Mouse (Mus musculus) neural tube, embryonic 15.5 days (tissue): ENCODE results near the gene Prrt2. TPM values are rescaled to one million over a fixed set of nuclear protein-coding genes. Genes with fewer than 3 reads are reported as not detected.

Experiments
- ATAC-seq: fragments of 200-750 bp; cut with Nextera tagmentation; 2 replicates; pipeline ENCODE4 v1.8.0; 2017; ENCODE audit warnings: mild to moderate bottlenecking, moderate TSS enrichment, moderate library complexity; ENCODE audit not compliant: low FRiP score
- H3K27ac ChIP-seq: fragments of 300-500 bp; sonication (generic); replicated peaks from 2 replicates; pipeline ENCODE4 v1.5.1; 2015; ENCODE audit warnings: mild to moderate bottlenecking, inconsistent platforms
- H3K27me3 ChIP-seq: fragments of 300-500 bp; sonication (generic); replicated peaks from 2 replicates; pipeline ENCODE4 v1.6.1; 2015; ENCODE audit warnings: inconsistent platforms
- H3K36me3 ChIP-seq: fragments of 300-500 bp; sonication (generic); 2 replicates; pipeline ENCODE4 v1.6.1; 2015; ENCODE audit warnings: inconsistent platforms
- H3K4me1 ChIP-seq: fragments of 300-500 bp; sonication (generic); 2 replicates; pipeline ENCODE4 v1.6.1; 2015; ENCODE audit warnings: inconsistent platforms
- H3K4me2 ChIP-seq: fragments of 300-500 bp; sonication (generic); 2 replicates; pipeline ENCODE4 v1.6.1; 2015; ENCODE audit warnings: inconsistent platforms, mild to moderate bottlenecking, moderate library complexity
- H3K4me3 ChIP-seq: fragments of 300-500 bp; sonication (generic); replicated peaks from 2 replicates; pipeline ENCODE4 v1.5.1; 2015; ENCODE audit warnings: mild to moderate bottlenecking, inconsistent platforms
- H3K9ac ChIP-seq: fragments of 300-500 bp; sonication (generic); replicated peaks from 2 replicates; pipeline ENCODE4 v1.6.1; 2015; ENCODE audit warnings: mild to moderate bottlenecking, inconsistent platforms
- H3K9me3 ChIP-seq: fragments of 300-500 bp; sonication (generic); replicated peaks from 2 replicates; pipeline ENCODE4 v1.6.1; 2016; ENCODE audit warnings: inconsistent platforms
- WGBS: fragments of 180-500 bp; shearing (Covaris S2); methylation state at CpG from one replicate; pipeline ENCODE4 v1.1.7; 2015; ENCODE audit warnings: mixed read lengths; 5-methylcytosine and 5-hydroxymethylcytosine counted together
- polyA plus RNA-seq: library from polyadenylated mRNA; unstranded; fragments of >200 nt; fragmentation: Nextera tagmentation; extraction: Ambion mirVana; gene quantifications from 2 replicates; pipeline ENCODE4 v1.2.1, GENCODE M21; 2015

The Prrt2 gene
- polyA plus RNA-seq, 1 experiment from 2014 or later: 72.5 TPM

DNA sequence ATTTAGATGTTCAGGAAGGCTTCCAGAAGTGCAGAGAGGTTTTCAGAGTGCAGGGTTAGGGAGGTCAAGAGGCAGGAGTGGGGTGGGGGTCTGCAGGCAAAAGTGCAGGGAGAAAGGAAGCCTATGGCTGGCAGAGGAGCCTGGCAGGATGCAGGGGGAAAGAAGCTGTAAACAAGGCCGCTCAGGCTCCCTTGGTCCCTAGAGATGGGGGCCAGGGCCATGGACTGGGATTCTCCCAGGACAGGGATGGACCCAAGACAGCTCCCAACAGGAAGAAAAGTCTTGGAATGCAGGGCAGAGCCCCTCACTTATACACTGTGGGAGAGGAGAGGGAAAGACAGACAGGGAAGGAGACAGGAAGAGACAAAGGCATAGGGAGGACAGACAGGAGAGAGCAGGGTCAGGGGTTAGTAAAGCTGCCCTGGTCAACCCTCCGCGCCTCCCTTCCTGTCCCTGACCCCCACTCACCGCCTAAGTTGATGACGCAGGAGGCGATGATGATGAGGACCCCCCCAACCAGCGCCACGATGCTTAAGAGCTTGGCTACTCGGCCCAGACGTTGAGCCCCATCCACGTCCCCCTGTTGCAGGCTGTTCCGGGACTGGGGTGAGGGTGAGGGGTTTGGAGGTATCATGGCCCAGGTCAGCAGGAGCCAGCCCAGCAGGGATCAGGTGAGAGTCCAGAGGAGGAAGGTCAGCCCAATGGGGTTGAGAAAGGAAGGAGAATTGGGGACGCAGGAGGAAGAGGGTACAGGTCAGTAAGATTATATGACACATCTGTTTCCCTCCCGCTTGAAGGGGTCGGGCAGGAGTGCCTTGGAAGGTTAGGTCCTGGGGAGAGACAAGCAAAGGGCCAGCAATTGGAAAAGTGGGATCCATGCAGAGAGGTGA, 2.4 kb downstream of the Prrt2 start:
- peaks cover 90% of the 10 kb centered on the region for H3K4me1 ChIP-seq
- WGBS: 88% methylated on average over 15 of the region's 15 CpGs
- H3K36me3 ChIP-seq: peaks cover 32% of the 10 kb centered on the region
- H3K4me2 ChIP-seq: peak overlapping the region; percentile 88
- H3K27ac ChIP-seq: peak overlapping the region; percentile 98
- peak overlapping the region; percentile 68; the same call in 1 of the 2 replicates for H3K4me3 ChIP-seq
- peak overlapping the region; percentile 92 for H3K9ac ChIP-seq
- H3K9me3 ChIP-seq: no peaks in the 10 kb centered on the region
- no peak for ATAC-seq
- no peaks in the 10 kb centered on the region for H3K27me3 ChIP-seq

DNA sequence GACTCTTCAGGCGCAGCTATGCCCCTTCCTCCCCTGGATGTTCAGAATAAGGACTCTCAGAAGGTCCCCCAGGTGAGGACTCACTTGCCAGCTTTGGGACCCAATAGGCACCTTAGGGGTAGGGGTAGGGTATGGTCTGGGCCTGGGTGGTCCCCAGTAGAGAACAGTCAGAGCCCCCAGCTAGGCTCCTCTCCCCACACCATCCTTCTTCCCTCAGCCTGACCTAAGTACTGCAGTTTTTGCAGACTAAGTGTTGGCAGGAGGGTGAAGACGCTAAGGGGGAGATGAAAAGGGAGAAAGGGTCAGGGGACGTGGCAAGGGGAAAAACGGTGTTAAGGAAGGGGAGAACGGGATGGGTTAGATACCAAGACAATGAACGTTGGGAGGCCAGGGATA, 3.1 kb downstream of the Prrt2 start:
- Histone ChIP-seq H3K27me3 (no peaks in the 10 kb centered on the region), H3K4me1 (peaks cover 88% of the 10 kb centered on the region), H3K9me3 (no peaks in the 10 kb centered on the region), H3K27ac (peak overlapping the region; percentile 98), H3K4me2 (peak overlapping the region; percentile 88), H3K4me3 (peak overlapping the region; percentile 68), H3K9ac (peak overlapping the region; percentile 92; the same call in 1 of the 2 replicates), H3K36me3 (peaks cover 34% of the 10 kb centered on the region)
- no peak for ATAC-seq
- 62% methylated on average over 6 of the region's 6 CpGs for WGBS

DNA sequence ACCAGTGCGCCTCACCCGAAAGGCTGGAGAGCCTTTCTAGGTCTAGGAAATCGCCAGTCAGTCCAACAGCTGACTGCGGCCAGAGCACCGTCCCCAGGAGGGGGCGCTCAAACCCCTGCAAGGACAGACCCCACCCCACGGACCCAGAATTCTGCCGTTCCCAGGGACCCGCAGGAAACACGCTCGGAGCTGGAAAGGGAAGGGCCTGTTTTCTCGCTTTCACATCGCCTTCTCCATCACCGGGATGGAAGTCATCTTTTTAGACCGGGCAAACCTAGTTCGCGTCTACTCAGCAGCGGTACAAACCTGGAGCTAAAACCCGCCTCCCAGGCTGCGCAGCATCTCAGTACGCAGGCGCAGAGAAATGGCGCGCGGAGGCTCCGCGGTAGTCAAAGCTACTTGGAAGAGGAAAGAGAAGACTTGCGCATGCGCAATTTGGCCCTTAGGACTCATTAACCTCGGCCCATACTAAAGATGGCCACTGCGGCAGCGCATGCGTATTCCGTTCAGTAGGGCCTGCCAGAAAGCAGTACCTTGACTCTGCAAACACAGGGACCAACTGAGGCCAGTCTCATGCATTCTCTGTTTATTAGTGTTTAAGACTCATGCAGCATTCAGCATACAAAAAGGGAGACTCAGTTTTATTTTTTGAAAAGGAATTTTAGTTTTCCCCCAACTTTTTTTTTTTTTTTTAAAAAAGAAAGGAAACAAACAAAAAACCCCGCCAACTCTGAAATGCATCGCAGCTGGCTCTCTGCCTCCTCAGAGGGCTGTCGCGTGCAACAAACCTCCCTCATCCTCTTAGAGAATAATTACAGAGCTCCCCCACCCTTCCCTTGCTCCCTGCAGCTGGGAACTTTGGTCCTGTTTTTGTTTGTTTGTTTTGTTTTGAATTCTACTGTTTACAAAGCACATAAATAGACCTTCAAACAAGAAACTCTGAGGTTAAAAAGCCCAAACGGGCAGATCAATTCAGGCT, 3.8 kb downstream of the Prrt2 start, which contains the start of gene Pagr1a:
TSS of gene Pagr1a (minus strand) at position 382 of the 979 bp plus-strand sequence.
- Histone ChIP-seq H3K27ac (peak within 1 kb of the TSS; percentile 98), H3K9ac (peak within 1 kb of the TSS; percentile 92), H3K9me3 (no peaks in the 10 kb centered on the region), H3K4me2 (peak within 1 kb of the TSS; percentile 88), H3K4me3 (peak within 1 kb of the TSS; percentile 68), H3K4me1 (peaks cover 81% of the 10 kb centered on the region), H3K36me3 (peaks cover 29% of the 10 kb centered on the region), H3K27me3 (no peaks in the 10 kb centered on the region)
- 3% methylated on average over 39 of the region's 39 CpGs for WGBS
- ATAC-seq: peak; percentile 86

DNA sequence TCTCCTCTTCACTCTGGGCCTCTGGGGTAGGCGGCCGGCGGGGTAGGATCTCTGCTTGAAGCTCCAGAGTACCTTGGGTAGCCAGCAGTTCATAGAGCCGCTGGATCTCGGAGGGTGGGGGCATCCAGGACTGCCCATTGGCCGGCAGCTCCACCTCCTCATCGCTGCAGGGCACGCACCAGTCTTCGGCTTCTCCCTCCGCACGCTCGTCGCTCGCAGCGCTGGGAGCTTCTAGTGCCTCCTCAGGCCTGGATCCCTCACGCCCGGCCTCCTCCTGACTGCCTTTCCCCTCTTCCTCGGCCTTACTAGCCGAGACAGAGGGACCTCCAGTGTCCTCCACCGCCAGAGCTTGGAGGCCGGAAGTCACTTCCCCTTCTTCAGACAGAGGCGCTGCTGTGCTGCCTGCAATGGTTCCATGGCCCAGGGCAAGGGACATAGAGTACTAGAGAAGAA, 4.5 kb downstream of the Prrt2 start:
- Histone ChIP-seq H3K4me3 (peak overlapping the region; percentile 68), H3K27ac (peak overlapping the region; percentile 98), H3K4me1 (peaks cover 74% of the 10 kb centered on the region), H3K4me2 (peak overlapping the region; percentile 88), H3K9me3 (no peaks in the 10 kb centered on the region), H3K36me3 (peaks cover 24% of the 10 kb centered on the region), H3K27me3 (no peaks in the 10 kb centered on the region), H3K9ac (peak overlapping the region; percentile 92)
- 0% methylated on average over 22 of the region's 22 CpGs for WGBS
- peak; percentile 57 for ATAC-seq

DNA sequence TGATC, 4.7 kb downstream of the Prrt2 start, which contains the start of gene Pagr1b:
TSS of gene Pagr1b (minus strand) at position 4 of the 5 bp plus-strand sequence.
- Histone ChIP-seq H3K4me1 (peaks cover 72% of the 10 kb centered on the region), H3K9ac (peak within 1 kb of the TSS; percentile 92), H3K9me3 (no peaks in the 10 kb centered on the region), H3K27ac (peak within 1 kb of the TSS; percentile 98), H3K4me3 (peak within 1 kb of the TSS; percentile 68), H3K4me2 (peak within 1 kb of the TSS; percentile 88), H3K36me3 (peaks cover 24% of the 10 kb centered on the region), H3K27me3 (no peaks in the 10 kb centered on the region)
- ATAC-seq: no peak

DNA sequence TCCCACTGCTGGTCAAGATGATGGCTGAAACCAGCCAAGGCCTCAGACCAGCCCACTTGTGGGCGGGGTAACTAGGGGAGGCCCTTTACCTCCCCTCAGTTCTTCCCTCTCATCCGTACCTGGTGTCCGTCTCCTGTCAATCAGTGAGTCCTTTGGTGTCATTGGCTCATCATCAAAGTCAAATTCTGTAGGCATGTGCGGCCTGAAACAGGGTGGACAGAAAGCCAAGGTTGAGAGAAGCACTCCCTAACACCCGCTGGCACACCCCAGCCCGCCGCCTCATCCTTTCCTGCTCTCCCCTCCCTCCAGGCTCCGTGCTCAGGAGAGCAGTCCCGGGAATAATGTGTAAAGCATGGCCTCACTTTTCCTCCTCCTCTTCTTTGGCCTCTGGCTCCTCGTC, 4.9 kb downstream of the Prrt2 start:
- Histone ChIP-seq H3K4me1 (peaks cover 70% of the 10 kb centered on the region), H3K9ac (peak overlapping the region; percentile 92), H3K27ac (peak overlapping the region; percentile 98), H3K4me3 (peak overlapping the region; percentile 68), H3K27me3 (no peaks in the 10 kb centered on the region), H3K9me3 (no peaks in the 10 kb centered on the region), H3K36me3 (peaks cover 24% of the 10 kb centered on the region), H3K4me2 (peak overlapping the region; percentile 88)
- WGBS: 3% methylated on average over 10 of the region's 10 CpGs
- ATAC-seq: 0 out of 2 replicates have a peak, but pooled peaks have one; percentile 1

DNA sequence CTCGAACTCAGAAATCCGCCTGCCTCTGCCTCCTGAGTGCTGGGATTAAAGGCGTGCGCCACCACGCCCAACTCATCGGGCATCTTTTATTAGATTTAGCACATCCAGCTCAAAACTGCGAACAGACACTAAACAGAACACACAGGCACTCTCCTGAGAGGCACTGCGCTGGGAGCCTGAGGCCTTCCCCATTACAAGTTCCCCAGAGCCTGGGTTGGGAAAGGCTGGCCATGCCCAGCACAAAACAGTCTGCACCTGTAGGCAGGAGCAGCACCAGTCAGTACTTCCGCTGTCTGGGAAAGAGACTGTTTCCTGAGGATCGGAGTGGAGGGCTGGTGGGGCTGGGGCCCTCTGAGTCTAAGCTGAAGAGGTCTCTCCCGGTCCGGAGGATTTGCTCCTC, 6.0 kb downstream of the Prrt2 start:
- WGBS: 97% methylated on average over 12 of the region's 12 CpGs
- H3K4me1 ChIP-seq: peaks cover 59% of the 10 kb centered on the region
- no peak overlapping the region for H3K27ac ChIP-seq
- no peaks in the 10 kb centered on the region for H3K27me3 ChIP-seq
- H3K4me2 ChIP-seq: peak overlapping the region; percentile 88
- peak overlapping the region; percentile 92; the same call in 1 of the 2 replicates for H3K9ac ChIP-seq
- H3K4me3 ChIP-seq: 0 out of 2 replicates have a peak overlapping the region, but pooled peaks have one; percentile 68
- H3K9me3 ChIP-seq: no peaks in the 10 kb centered on the region
- ATAC-seq: no peak
- H3K36me3 ChIP-seq: peaks cover 24% of the 10 kb centered on the region

DNA sequence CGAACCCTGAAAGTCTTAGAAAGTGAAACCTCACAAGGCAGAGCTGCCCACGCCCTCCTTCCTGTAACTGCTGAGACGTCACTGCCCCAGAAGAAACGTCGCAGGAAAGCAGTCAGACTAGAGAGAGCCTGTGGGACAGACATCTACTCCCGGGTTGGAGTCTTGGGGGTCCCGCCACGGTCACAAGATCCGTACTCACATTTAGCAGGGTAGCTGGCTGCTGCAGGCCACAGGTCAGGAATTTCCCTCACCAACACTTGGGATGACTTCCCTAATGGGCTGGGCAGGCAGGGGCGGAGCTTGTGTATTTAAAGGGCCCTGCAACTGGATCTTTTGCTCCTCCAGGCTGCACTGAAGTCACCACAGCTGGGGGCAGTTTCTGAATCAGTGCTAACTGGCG, 6.7 kb downstream of the Prrt2 start, which contains the start of gene Mvp:
TSS of gene Mvp (minus strand) at position 302 of the 400 bp plus-strand sequence.
- peak within 1 kb of the TSS; percentile 68 for H3K4me3 ChIP-seq
- H3K27ac ChIP-seq: no peak within 1 kb of the TSS
- peak within 1 kb of the TSS; percentile 88 for H3K4me2 ChIP-seq
- H3K27me3 ChIP-seq: no peaks in the 10 kb centered on the region
- H3K9me3 ChIP-seq: no peaks in the 10 kb centered on the region
- 64% methylated on average over 11 of the region's 11 CpGs for WGBS
- no peak for ATAC-seq
- H3K4me1 ChIP-seq: peaks cover 53% of the 10 kb centered on the region
- H3K9ac ChIP-seq: peak within 1 kb of the TSS; percentile 92; the same call in 1 of the 2 replicates
- H3K36me3 ChIP-seq: peaks cover 24% of the 10 kb centered on the region

DNA sequence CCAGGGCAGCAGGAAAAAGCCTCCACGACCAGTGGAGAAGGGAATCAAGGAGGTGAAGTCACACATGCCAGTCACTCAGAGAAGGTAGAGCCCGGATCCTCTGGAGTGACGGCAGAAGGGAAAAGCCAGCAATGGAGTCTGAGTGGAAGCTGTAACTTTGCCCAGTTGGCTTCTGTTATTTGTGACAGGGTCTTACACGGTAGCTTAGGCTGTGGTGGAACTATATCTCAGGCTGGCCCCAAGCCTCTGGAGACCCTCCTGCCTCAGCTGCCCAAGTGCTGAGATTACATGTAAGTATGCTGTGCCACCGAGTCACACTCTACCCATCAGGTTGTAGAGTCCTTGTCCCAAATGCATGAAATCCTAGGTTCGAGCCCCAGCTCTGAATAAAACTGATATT, 7.6 kb downstream of the Prrt2 start:
- Histone ChIP-seq H3K27me3 (no peaks in the 10 kb centered on the region), H3K9ac (no peak overlapping the region), H3K4me3 (no peak overlapping the region), H3K27ac (no peak overlapping the region), H3K4me2 (no peak overlapping the region), H3K9me3 (no peaks in the 10 kb centered on the region), H3K4me1 (peaks cover 43% of the 10 kb centered on the region), H3K36me3 (peaks cover 24% of the 10 kb centered on the region)
- WGBS: 94% methylated on average over 6 of the region's 6 CpGs
- ATAC-seq: no peak

DNA sequence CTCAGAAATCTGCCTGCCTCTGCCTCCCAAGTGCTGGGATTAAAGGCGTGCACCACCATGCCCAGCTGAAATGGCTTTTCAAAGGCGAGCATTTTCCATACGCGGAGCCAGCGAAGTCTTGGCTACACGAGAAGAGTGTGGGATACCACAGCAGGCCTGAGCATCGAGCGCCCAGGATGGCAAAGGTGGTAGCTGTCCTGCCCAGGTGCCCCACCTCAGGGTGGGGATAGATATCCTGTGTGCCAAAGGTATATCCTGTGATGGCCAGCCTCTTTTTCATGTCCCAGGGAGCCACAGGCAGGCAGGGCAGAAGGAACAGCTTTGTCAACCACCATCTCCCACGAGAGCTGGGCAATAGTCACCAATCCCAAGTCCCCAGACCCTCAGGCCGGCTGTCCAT, 8.2 kb downstream of the Prrt2 start:
- WGBS: 95% methylated on average over 10 of the region's 10 CpGs
- H3K4me1 ChIP-seq: peaks cover 38% of the 10 kb centered on the region

DNA sequence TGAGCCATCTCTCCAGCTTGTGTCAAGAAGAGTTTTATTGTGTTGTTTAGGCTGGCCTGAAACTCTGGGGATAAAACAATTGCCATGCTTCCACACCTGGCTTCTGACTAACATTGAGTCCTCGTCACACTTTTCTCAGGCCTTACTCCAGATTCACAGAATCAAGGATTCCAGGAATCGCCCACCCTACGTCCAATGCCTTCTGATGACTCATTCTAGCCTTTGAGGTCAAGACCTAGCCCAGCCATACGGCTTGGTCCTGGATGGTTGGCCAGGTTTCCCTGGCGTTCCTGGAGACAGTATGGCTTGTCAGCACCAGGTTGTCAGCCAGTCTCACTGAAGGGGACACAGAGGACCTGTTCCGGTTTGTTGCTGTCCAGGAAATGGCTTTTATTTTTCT, 8.6 kb downstream of the Prrt2 start:
- H3K27ac ChIP-seq: no peak overlapping the region
- WGBS: 89% methylated on average over 6 of the region's 6 CpGs
- peaks cover 33% of the 10 kb centered on the region for H3K4me1 ChIP-seq
- H3K9me3 ChIP-seq: no peaks in the 10 kb centered on the region
- ATAC-seq: no peak
- H3K27me3 ChIP-seq: no peaks in the 10 kb centered on the region
- no peak overlapping the region for H3K4me2 ChIP-seq
- H3K9ac ChIP-seq: no peak overlapping the region
- no peak overlapping the region for H3K4me3 ChIP-seq
- H3K36me3 ChIP-seq: peaks cover 24% of the 10 kb centered on the region

More for the DNA sequence above, 8.2 kb downstream of the Prrt2 start:
- H3K9ac ChIP-seq: no peak overlapping the region
- no peak overlapping the region for H3K4me3 ChIP-seq
- no peaks in the 10 kb centered on the region for H3K9me3 ChIP-seq
- no peaks in the 10 kb centered on the region for H3K27me3 ChIP-seq
- H3K27ac ChIP-seq: no peak overlapping the region
- peaks cover 24% of the 10 kb centered on the region for H3K36me3 ChIP-seq
- no peak overlapping the region for H3K4me2 ChIP-seq
- no peak for ATAC-seq
